Mouse (Mus musculus) liver, embryonic 14.5 days (tissue): ENCODE measurements around the gene Phactr4. TPM values are rescaled to one million over a fixed set of nuclear protein-coding genes. Genes with fewer than 3 reads are reported as not detected.
A peak's percentile ranks its signal among the peaks of the same experiment; 100 is the strongest.

ENCODE experiments used
- ATAC-seq: fragments of 200-750 bp; cut with Nextera tagmentation; 2 replicates; pipeline ENCODE4 v1.8.0; 2017; ENCODE audit warnings: moderate number of reproducible peaks, mild to moderate bottlenecking, moderate library complexity; ENCODE audit not compliant: insufficient read depth
- DNase-seq, 3 experiments: peaks; one replicate each; pipeline ENCODE4 v3.0.0-alpha.2; 2012 to 2013; ENCODE audit warnings: low read depth in 3 of 3, low spot score in 3 of 3
- H3K27ac ChIP-seq: fragments of 300-500 bp; sonication (generic); 2 replicates; pipeline ENCODE4 v1.5.1; 2014; ENCODE audit warnings: moderate library complexity, mild to moderate bottlenecking, control low read depth, inconsistent platforms
- H3K27me3 ChIP-seq: fragments of 300-500 bp; sonication (generic); 2 replicates; pipeline ENCODE4 v1.6.1; 2014; ENCODE audit warnings: mild to moderate bottlenecking, low read length, moderate library complexity; ENCODE audit not compliant: control insufficient read depth, insufficient read depth
- H3K36me3 ChIP-seq: fragments of 300-500 bp; sonication (generic); replicated peaks from 2 replicates; pipeline ENCODE4 v1.6.1; 2014; ENCODE audit warnings: low read depth; ENCODE audit not compliant: control insufficient read depth, insufficient read depth
- H3K4me1 ChIP-seq, 2 experiments: fragments of 200-500 bp in 1 of 2; fragments of 300-500 bp in 1 of 2; sonication (generic) in 1 of 2; replicated peaks; 2 replicates each; pipeline ENCODE4 v1.6.1; 2012 to 2014; ENCODE audit warnings: antibody characterized with exemption in 1 of 2, inconsistent platforms in 1 of 2, low read length in 1 of 2; ENCODE audit not compliant: control insufficient read depth in 2 of 2, insufficient read depth in 2 of 2
- H3K4me2 ChIP-seq: fragments of 300-500 bp; sonication (generic); 2 replicates; pipeline ENCODE4 v1.6.1; 2014; ENCODE audit warnings: low read depth, mild to moderate bottlenecking, control low read depth, moderate library complexity
- H3K4me3 ChIP-seq, 2 experiments: fragments of 200-500 bp in 1 of 2; fragments of 300-500 bp in 1 of 2; sonication (generic) in 1 of 2; 2 replicates each; pipeline ENCODE4 v1.5.1; 2012 to 2014; ENCODE audit warnings: low read depth in 2 of 2, low read length in 2 of 2, mild to moderate bottlenecking in 2 of 2, control low read depth in 1 of 2, inconsistent platforms in 1 of 2, moderate library complexity in 1 of 2; ENCODE audit not compliant: insufficient read depth in 1 of 2
- H3K9ac ChIP-seq: fragments of 300-500 bp; sonication (generic); replicated peaks from 2 replicates; pipeline ENCODE4 v1.6.1; 2014; ENCODE audit warnings: mild to moderate bottlenecking, control low read depth, moderate library complexity
- H3K9me3 ChIP-seq: fragments of 300-500 bp; sonication (generic); 2 replicates; pipeline ENCODE4 v1.6.1; 2016; ENCODE audit warnings: low read length, mixed read lengths; ENCODE audit not compliant: control insufficient read depth
- CTCF ChIP-seq: IDR thresholded peaks from 2 replicates; pipeline ENCODE4 v1.5.1; 2016; ENCODE audit warnings: antibody characterized with exemption, low read depth, control low read depth
- EP300 ChIP-seq: IDR thresholded peaks from 2 replicates; pipeline ENCODE4 v1.6.1; 2016; ENCODE audit warnings: antibody characterized with exemption, low read depth
- WGBS: fragments of 180-500 bp; shearing (Covaris S2); extraction: QIAGEN DNeasy Blood & Tissue Kit; methylation state at CpG from one replicate; pipeline ENCODE4 v1.1.7; 2014; ENCODE audit not compliant: insufficient replicate concordance; 5-methylcytosine and 5-hydroxymethylcytosine counted together
- polyA plus RNA-seq, 2 experiments: library from polyadenylated mRNA; depleted of rRNA in 1 of 2; stranded (reverse) in 1 of 2; unstranded in 1 of 2; fragments of >200 nt; fragmentation: Nextera tagmentation in 1 of 2; extraction: Ambion mirVana in 1 of 2; gene quantifications; 2 replicates each; pipeline versions ENCODE4 v1.2.1 to v1.2.3; 2012 to 2014

The Phactr4 gene
- polyA plus RNA-seq, 2 experiments: 7.4 to 10.9 TPM

DNA sequence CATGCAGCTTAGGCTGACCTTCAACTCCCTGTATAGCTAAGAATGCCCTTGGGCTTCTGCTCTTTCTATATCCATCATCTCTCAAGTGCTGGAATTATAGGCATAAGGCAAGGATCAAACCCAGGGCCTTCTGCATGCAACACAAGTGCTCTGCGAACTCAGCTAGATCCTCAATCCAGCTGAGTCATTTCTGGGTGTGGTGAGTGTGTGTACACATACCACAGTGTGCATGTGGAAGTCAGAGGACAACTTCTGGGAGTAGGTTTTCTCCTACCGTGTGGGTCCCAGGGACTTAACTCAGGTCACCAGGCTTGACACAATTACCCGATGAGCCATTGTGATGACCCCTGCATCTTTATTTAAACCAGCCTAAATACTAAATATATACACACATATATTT lies 27.5 kb upstream of the Phactr4 start:
- no peak for TF ChIP-seq CTCF
- TF ChIP-seq EP300: no peak
- Histone ChIP-seq H3K4me1 (peaks cover 4 to 5% of the 10 kb centered on the region in 2 experiments; a peak in 3 of 4 replicates), H3K36me3 (no peaks in the 10 kb centered on the region), H3K27ac (no peak overlapping the region), H3K4me3 (no peak overlapping the region), H3K9ac (no peak overlapping the region), H3K9me3 (no peaks in the 10 kb centered on the region), H3K4me2 (no peak overlapping the region), H3K27me3 (no peaks in the 10 kb centered on the region)
- no peak for DNase-seq
- WGBS: 55% methylated on average over 3 of the region's 3 CpGs
- ATAC-seq: no peak

DNA sequence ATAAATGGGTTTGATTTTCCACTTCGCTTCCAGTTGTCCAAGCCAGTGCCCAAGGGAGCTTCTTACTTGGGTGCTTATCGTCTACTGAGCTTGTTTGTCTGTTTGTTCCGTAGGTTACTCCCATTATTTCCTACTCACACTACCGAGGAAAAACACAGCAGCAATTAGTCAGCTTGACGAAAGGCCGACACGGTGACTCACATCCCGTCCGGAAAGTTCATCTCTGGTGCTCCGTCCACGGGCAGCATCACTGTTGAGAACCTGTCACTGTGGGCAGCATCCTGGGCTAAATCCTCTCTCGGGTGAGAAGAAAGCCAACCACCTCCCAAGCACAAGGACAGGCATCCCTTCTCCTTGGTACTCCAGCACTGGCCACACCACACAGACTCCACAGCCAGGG lies 23.8 kb upstream of the Phactr4 start:
- Histone ChIP-seq H3K36me3 (no peaks in the 10 kb centered on the region), H3K9me3 (no peaks in the 10 kb centered on the region), H3K27me3 (no peaks in the 10 kb centered on the region), H3K4me2 (no peak overlapping the region), H3K4me3 (no peak overlapping the region), H3K4me1 (peaks cover 4 to 5% of the 10 kb centered on the region in 2 experiments; a peak in 3 of 4 replicates), H3K27ac (no peak overlapping the region), H3K9ac (no peak overlapping the region)
- DNase-seq (no peak), ATAC-seq (no peak)
- 58% methylated on average over 12 of the region's 12 CpGs for WGBS
- TF ChIP-seq CTCF (no peak), EP300 (no peak)

DNA sequence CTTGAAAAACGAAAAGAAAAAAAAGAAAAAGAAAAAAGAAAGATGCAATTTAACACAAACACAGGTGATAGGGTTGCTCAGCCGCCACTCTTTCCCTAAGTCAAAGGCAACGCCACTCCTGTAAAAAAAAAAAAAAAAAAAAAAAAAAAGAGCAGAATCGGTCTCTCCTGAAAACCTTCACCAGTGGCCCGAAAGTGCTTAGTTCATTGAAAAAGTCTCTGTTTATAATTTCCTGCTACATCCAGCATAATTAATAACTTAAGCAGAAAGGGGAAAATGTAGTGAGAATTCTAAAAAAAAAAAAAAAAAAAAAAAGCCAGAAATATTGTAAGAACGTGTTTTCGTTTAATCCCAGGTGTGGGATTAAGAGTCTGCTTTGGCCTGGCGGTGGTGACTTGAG lies 22.2 kb upstream of the Phactr4 start:
- WGBS: 78% methylated on average over 8 of the region's 8 CpGs
- ATAC-seq (no peak), DNase-seq (no peak)
- no peak overlapping the region for H3K27ac ChIP-seq
- no peak overlapping the region for H3K4me3 ChIP-seq
- no peaks in the 10 kb centered on the region for H3K9me3 ChIP-seq
- H3K4me2 ChIP-seq: no peak overlapping the region
- H3K4me1 ChIP-seq: peaks cover 0 to under 1% of the 10 kb centered on the region in 2 experiments; a peak in 2 of 4 replicates
- no peak for TF ChIP-seq EP300
- TF ChIP-seq CTCF: no peak
- no peaks in the 10 kb centered on the region for H3K27me3 ChIP-seq
- no peak overlapping the region for H3K9ac ChIP-seq
- no peaks in the 10 kb centered on the region for H3K36me3 ChIP-seq

GRCm38 (mm10) chr4:132437857-132438256 lies 15.6 kb upstream of the Phactr4 start:
- no peak overlapping the region for H3K9ac ChIP-seq
- ATAC-seq (no peak), DNase-seq (no peak)
- no peak overlapping the region for H3K27ac ChIP-seq
- no peaks in the 10 kb centered on the region for H3K27me3 ChIP-seq
- H3K4me2 ChIP-seq: peak overlapping the region; percentile 40
- no peak overlapping the region for H3K4me3 ChIP-seq
- TF ChIP-seq CTCF (no peak), EP300 (no peak)
- 39% methylated on average over 11 of the region's 11 CpGs for WGBS
- H3K36me3 ChIP-seq: no peaks in the 10 kb centered on the region
- peaks cover 3 to 10% of the 10 kb centered on the region in 2 experiments; a peak in 3 of 4 replicates for H3K4me1 ChIP-seq
- H3K9me3 ChIP-seq: no peaks in the 10 kb centered on the region

DNA sequence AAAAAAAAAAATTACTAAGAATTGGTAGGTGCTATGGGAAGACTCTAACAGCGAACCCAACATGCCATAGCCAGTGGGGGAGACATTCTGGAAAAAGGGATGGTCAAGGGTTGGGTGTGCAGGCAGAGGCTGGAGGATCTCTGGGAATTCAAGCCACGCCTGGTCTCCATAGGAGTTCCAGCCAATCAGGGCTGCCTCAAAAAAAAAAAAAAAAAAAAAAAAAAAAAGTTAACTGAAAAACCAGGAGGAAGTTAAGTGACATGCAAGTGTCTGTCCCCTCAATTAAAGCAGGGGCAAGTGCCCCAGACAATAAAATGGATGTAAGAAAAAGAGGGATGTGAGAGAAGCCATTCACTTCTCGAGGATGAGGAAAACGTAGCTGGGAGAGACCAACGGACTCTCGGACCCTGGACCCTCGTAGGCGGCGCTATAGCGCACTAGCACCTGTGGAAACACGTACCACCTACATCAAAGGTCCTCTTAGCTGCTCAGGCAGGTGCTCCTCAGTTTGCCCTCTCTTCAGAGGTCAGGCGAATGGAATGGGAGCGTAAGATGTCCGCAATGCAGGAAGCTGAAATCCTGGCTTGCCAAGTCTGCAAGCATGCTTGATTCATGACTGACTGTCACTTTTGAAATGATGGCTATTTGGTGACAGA lies 10.6 kb upstream of the Phactr4 start:
- no peaks in the 10 kb centered on the region for H3K9me3 ChIP-seq
- WGBS: 18% methylated on average over 14 of the region's 14 CpGs
- ATAC-seq (no peak), DNase-seq (no peak)
- peak overlapping the region; percentile 48 for H3K4me2 ChIP-seq
- no peak overlapping the region for H3K9ac ChIP-seq
- peak overlapping the region; percentile 23 to 33; a peak in 2 of 4 replicates for H3K4me3 ChIP-seq
- no peaks in the 10 kb centered on the region for H3K36me3 ChIP-seq
- H3K27ac ChIP-seq: no peak overlapping the region
- peaks cover 20 to 29% of the 10 kb centered on the region in 2 experiments for H3K4me1 ChIP-seq
- H3K27me3 ChIP-seq: no peaks in the 10 kb centered on the region; the same call in 1 of the 2 replicates
- peak; percentile 7; the same call in 1 of the 2 replicates for TF ChIP-seq CTCF
- no peak for TF ChIP-seq EP300
